Mouse (Mus musculus) Patski (cell line): ENCODE measurements at regions not wholly inside any gene's neighbourhood (a gene's known extent, or its start where the extent isn't known, plus 50 kb on each side); places are given as distances from the start of the nearest gene placed in this dataset.
A peak's percentile ranks its signal among the peaks of the same experiment; 100 is the strongest.

Experiments used
- ATAC-seq: fragments of 100-300 bp; one replicate; pipeline ENCODE4 v1.8.0; 2021
- CTCF ChIA-PET: fragments of 350-600 bp; sonication (Branson Sonifier 250); formaldehyde crosslinking; loops from one replicate; lab custom pipeline; 2022; ENCODE audit warnings: inconsistent platforms; lab: Charles Lee
- POLR2A ChIA-PET: fragments of 350-600 bp; sonication (Branson Sonifier 250); formaldehyde crosslinking; loops from one replicate; lab custom pipeline; 2022; ENCODE audit warnings: antibody characterized with exemption, inconsistent platforms; lab: Charles Lee
- DNase-seq: peaks from one replicate; pipeline ENCODE4 v3.0.0-alpha.2; 2011; ENCODE audit warnings: low read depth, low spot score
- H3K27me3 ChIP-seq: fragments of 371-371 bp; one replicate; pipeline ENCODE4 v1.5.1; 2021
- CTCF ChIP-seq: fragments of 100-300 bp; IDR thresholded peaks from one replicate; pipeline ENCODE4 v1.5.1; 2021
- in situ Hi-C: fragments of 300-500 bp; cut with MboI; formaldehyde crosslinking; loops from 3 replicates; pipeline ENCODE4 v1.11.1; 2018; ENCODE audit warnings: low pct_unique_long_range_greater_than_20kb, mixed read lengths

GRCm38 (mm10) chr12:54400084-54400483, 196.4 kb upstream of the Egln3 start:
- ChIA-PET POLR2A (no interaction called here), CTCF (interaction anchor here (1.3 kb wide), 1 partner anchor 39 kb away, joined by 3 read pairs; no protein-coding TSS in a partner anchor)
- H3K27me3 ChIP-seq = no peaks in the 10 kb centered on the region
- no peak for TF ChIP-seq CTCF
- in situ Hi-C loops = no loop called here
- DNase-seq (no peak), ATAC-seq (no peak)

- DNase-seq (no peak), ATAC-seq (no peak)
- ChIA-PET CTCF (no interaction called here), POLR2A (no interaction called here)
- H3K27me3 ChIP-seq = no peaks in the 10 kb centered on the region
- in situ Hi-C loops = no loop called here
- TF ChIP-seq CTCF = no peak
These were observed 194.4 kb upstream of the Egln3 start for GRCm38 (mm10) chr12:54398080-54398479.

DNA sequence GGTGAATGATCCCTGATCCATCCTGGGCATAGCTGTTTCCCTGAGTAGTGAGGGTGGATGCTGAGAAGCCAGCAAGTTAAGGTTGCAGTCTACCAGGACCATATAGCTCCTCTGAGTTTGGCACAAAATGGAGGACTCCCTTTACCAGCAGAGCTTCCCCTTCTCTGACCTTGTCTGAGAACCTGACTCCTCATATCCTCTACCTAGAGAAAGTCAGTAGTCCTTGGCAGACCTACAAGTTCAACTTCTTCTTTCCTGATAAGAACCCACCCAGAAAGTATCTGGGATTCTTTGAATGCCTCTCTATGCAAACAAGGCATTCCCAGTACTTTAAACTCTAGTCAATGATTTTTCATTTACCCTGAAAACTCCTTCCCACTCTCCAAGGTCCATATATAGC, 193.3 kb upstream of the Egln3 start:
- ChIA-PET POLR2A (no interaction called here), CTCF (interaction anchor here (1.0 kb wide), 1 partner anchor 9 kb away, joined by 4 read pairs; no protein-coding TSS in a partner anchor)
- ATAC-seq (no peak), DNase-seq (no peak)
- no peaks in the 10 kb centered on the region for H3K27me3 ChIP-seq
- in situ Hi-C loops = no loop called here
- TF ChIP-seq CTCF = no peak

- no peak for DNase-seq
- no peak for ATAC-seq
- ChIA-PET POLR2A (no interaction called here), CTCF (interaction anchor here (1.0 kb wide), 1 partner anchor 10 kb away, joined by 4 read pairs; no protein-coding TSS in a partner anchor)
- TF ChIP-seq CTCF = no peak
- in situ Hi-C loops = no loop called here
- H3K27me3 ChIP-seq = no peaks in the 10 kb centered on the region
These were observed 192.7 kb upstream of the Egln3 start for GRCm38 (mm10) chr12:54396341-54396740.

DNA sequence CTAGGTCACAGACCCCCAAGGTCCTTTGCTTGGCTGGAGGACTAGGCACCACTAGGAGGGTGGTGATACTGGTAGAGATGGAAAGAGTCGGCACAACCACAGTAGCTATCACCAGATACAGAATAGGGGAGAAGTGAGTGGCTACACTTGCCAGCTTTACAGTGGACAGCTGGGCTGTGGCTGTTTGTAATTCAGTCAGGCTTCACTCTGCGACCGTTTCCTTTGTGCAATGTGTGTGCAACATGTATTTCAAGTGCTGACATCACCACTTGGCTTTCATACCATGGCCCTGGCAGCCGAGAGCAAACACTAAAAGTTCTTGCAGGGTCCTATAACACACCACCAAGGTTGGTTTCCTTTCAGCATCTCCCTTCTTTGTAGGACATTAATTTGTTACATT, 181.7 kb upstream of the Egln3 start:
- DNase-seq = no peak
- in situ Hi-C loops = no loop called here
- no peak for TF ChIP-seq CTCF
- ChIA-PET CTCF (no interaction called here), POLR2A (no interaction called here)
- no peak for ATAC-seq
- no peaks in the 10 kb centered on the region for H3K27me3 ChIP-seq

GRCm38 (mm10) chr12:54384116-54384515, 180.5 kb upstream of the Egln3 start:
- ChIA-PET POLR2A (no interaction called here), CTCF (no interaction called here)
- ATAC-seq (no peak), DNase-seq (no peak)
- H3K27me3 ChIP-seq = no peaks in the 10 kb centered on the region
- in situ Hi-C loops = no loop called here
- no peak for TF ChIP-seq CTCF

DNA sequence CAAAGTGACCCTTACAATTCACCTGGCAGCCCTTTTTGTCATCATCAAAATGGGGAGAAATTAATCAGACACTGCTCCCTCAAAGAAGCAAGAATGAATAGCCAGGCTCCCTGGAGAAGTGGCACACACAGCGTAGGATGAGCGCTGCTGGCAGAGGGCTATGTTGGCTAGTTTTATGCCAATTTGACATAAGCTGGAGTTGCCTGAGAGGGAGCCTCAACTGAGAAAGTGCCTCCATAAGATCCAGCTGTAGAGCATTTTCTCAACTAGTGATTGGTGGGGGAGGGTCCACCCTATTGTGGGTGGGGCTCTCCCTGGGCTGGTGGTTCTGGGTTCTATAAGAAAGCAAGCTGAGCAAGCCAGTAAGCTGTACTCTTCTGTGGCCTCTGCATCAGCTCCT, 179.3 kb upstream of the Egln3 start:
- no peaks in the 10 kb centered on the region for H3K27me3 ChIP-seq
- DNase-seq = no peak
- CTCF ChIA-PET = no interaction called here
- no peak for ATAC-seq
- TF ChIP-seq CTCF = no peak
- in situ Hi-C loops = no loop called here
- POLR2A ChIA-PET = no interaction called here

DNA sequence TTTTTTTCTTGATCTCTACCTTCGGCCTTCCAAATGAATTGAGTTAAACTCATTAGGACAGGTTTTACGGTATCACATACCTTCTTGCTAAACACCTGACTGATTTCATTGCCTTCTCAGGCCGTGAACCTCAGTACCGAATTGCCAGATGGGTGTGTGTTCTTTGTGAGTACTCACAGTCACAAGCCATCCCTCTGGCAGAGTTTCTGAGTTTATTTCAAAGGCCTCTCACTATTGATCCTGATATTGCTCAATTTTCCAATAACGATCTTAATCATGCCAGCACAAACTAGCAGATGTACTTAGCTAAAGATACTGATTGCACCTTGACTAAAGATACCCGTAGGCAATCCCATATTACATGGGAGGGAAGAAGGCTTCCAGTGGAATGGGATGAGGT, 178.4 kb upstream of the Egln3 start:
- no peak for TF ChIP-seq CTCF
- ChIA-PET CTCF (no interaction called here), POLR2A (no interaction called here)
- no peaks in the 10 kb centered on the region for H3K27me3 ChIP-seq
- in situ Hi-C loops = no loop called here
- DNase-seq (no peak), ATAC-seq (no peak)

- CTCF ChIA-PET = no interaction called here
- ATAC-seq (no peak), DNase-seq (no peak)
- H3K27me3 ChIP-seq = no peaks in the 10 kb centered on the region
- no peak for TF ChIP-seq CTCF
- in situ Hi-C loops = no loop called here
- POLR2A ChIA-PET = no interaction called here
These were observed 176.7 kb upstream of the Egln3 start for GRCm38 (mm10) chr12:54380322-54380721.

GRCm38 (mm10) chr12:54378576-54378975, 174.9 kb upstream of the Egln3 start:
- TF ChIP-seq CTCF = no peak
- ChIA-PET POLR2A (interaction anchor here (0.6 kb wide), 1 partner anchor 40 kb away, joined by 3 read pairs; no protein-coding TSS in a partner anchor), CTCF (no interaction called here)
- H3K27me3 ChIP-seq = no peaks in the 10 kb centered on the region
- in situ Hi-C loops = no loop called here
- no peak for DNase-seq
- ATAC-seq = no peak

GRCm38 (mm10) chr12:54374060-54374459, 170.4 kb upstream of the Egln3 start:
- POLR2A ChIA-PET = no interaction called here
- ATAC-seq (no peak), DNase-seq (no peak)
- in situ Hi-C loops = loop anchor here (25.0 kb wide), 2 partner anchors 113 to 1462 kb away; no protein-coding TSS in a partner anchor
- H3K27me3 ChIP-seq = no peaks in the 10 kb centered on the region
- CTCF ChIA-PET = no interaction called here
- TF ChIP-seq CTCF = no peak

DNA sequence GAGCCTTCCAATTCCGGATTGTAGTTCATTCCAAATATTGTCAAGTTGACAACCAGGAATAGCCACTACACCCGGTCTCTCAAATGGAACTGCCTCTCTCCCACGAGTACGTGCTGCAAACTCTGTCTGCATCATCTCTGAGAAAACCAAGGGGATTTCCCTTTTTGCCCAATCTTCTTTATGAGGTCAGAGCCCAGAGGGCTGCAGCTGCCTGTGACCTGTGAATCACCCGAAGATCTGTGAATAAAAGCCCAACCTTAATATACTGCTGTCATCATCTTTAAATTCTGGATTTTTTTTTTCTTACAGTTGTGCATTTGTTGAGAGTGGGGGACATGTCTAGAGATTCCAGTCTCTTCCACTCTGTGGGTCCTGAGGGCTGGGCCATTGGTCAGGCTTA, 165.6 kb upstream of the Egln3 start:
- no peak for TF ChIP-seq CTCF
- ATAC-seq (peak; percentile 69), DNase-seq (peak; percentile 71)
- H3K27me3 ChIP-seq = no peaks in the 10 kb centered on the region
- in situ Hi-C loops = loop anchor here (25.0 kb wide), 2 partner anchors 118 to 1457 kb away; no protein-coding TSS in a partner anchor
- POLR2A ChIA-PET = no interaction called here
- CTCF ChIA-PET = no interaction called here
